Mouse (Mus musculus) ES-E14 (cell line): ENCODE measurements around the gene Nuak1. TPM values are rescaled to one million over a fixed set of nuclear protein-coding genes. Genes with fewer than 3 reads are reported as not detected.

Experiments
- DNase-seq: peaks from one replicate; pipeline ENCODE4 v3.0.0-alpha.2; 2013; ENCODE audit warnings: low read depth, low spot score
- H3K27ac ChIP-seq: 2 replicates; pipeline ENCODE4 v1.5.1; 2012; ENCODE audit warnings: low read depth, mild to moderate bottlenecking, low read length, moderate library complexity, mixed read lengths; ENCODE audit not compliant: poor library complexity, insufficient read depth, severe bottlenecking
- H3K36me3 ChIP-seq: 2 replicates; pipeline ENCODE4 v1.6.1; 2012; ENCODE audit warnings: mild to moderate bottlenecking, low read length, moderate library complexity, mixed read lengths; ENCODE audit not compliant: control insufficient read depth, poor library complexity, insufficient read depth, severe bottlenecking
- H3K4me1 ChIP-seq, 2 experiments: fragments of 150-350 bp in 1 of 2; sonication (generic) in 1 of 2; 2 replicates each; pipeline ENCODE4 v1.6.1; 2012; ENCODE audit warnings: low read length in 2 of 2, mild to moderate bottlenecking in 1 of 2, mixed read lengths in 1 of 2; ENCODE audit not compliant: control insufficient read depth in 2 of 2, insufficient read depth in 2 of 2, poor library complexity in 1 of 2
- H3K4me3 ChIP-seq, 2 experiments: fragments of 150-350 bp in 1 of 2; sonication (generic) in 1 of 2; 2 replicates each; pipeline ENCODE4 v1.5.1; 2012; ENCODE audit warnings: low read length in 2 of 2, low read depth in 1 of 2, mild to moderate bottlenecking in 1 of 2, mixed read lengths in 1 of 2; ENCODE audit not compliant: insufficient read depth in 1 of 2, poor library complexity in 1 of 2, severe bottlenecking in 1 of 2
- H3K9ac ChIP-seq: 2 replicates; pipeline ENCODE4 v1.6.1; 2012; ENCODE audit warnings: low read depth, mild to moderate bottlenecking, low read length, mixed read lengths; ENCODE audit not compliant: poor library complexity, insufficient read depth, severe bottlenecking
- H3K9me3 ChIP-seq: fragments of 150-350 bp; sonication (generic); 2 replicates; pipeline ENCODE4 v1.6.1; 2012; ENCODE audit warnings: low read depth, mild to moderate bottlenecking, low read length; ENCODE audit not compliant: control insufficient read depth, insufficient read depth
- CHD2 ChIP-seq: IDR thresholded peaks from 2 replicates; pipeline ENCODE4 v1.6.1; 2014; ENCODE audit warnings: mild to moderate bottlenecking, low read depth, low read length, inconsistent platforms
- HCFC1 ChIP-seq: IDR thresholded peaks from 2 replicates; pipeline ENCODE4 v1.6.1; 2012; ENCODE audit warnings: low read length, inconsistent platforms, borderline replicate concordance; ENCODE audit not compliant: insufficient read depth
- MAFK ChIP-seq: IDR thresholded peaks from 2 replicates; pipeline ENCODE4 v1.6.1; 2014; ENCODE audit warnings: mild to moderate bottlenecking, low read depth, low read length, inconsistent platforms; ENCODE audit not compliant: insufficient read depth
- ZC3H11A ChIP-seq: IDR thresholded peaks from 2 replicates; pipeline ENCODE4 v1.6.1; 2012; ENCODE audit warnings: low read depth, mild to moderate bottlenecking, inconsistent platforms, low read length, borderline replicate concordance
- ZNF384 ChIP-seq: IDR thresholded peaks from 2 replicates; pipeline ENCODE4 v1.6.1; 2012; ENCODE audit warnings: low read depth, low read length, inconsistent platforms
- in situ Hi-C, 2 experiments: fragments of 600-800 bp; cut with MboI; formaldehyde crosslinking; loops; one replicate each; pipeline ENCODE4 v1.15.1; 2025; ENCODE audit warnings: low sequenced_read_pairs in 2 of 2, inconsistent platforms in 1 of 2; ENCODE audit not compliant: unreplicated experiment in 2 of 2
- total RNA-seq: library from RNA; depleted of rRNA; stranded (reverse); fragments of 300-350 nt; gene quantifications from 2 replicates; pipeline ENCODE4 v1.2.3, GENCODE M21; 2012

Gene Nuak1
- total RNA-seq, 1 experiment: 15.1 TPM

- H3K4me3 ChIP-seq: no peak overlapping the region
- H3K36me3 ChIP-seq: no peaks in the 10 kb centered on the region
- H3K4me1 ChIP-seq: peaks cover 16% of the 10 kb centered on the region in 2 experiments
- TF ChIP-seq HCFC1 (no peak), MAFK (no peak), ZNF384 (no peak), CHD2 (no peak), ZC3H11A (no peak)
- in situ Hi-C loops: no loop called here
- H3K9ac ChIP-seq: no peak overlapping the region
- no peak for DNase-seq
- H3K9me3 ChIP-seq: no peaks in the 10 kb centered on the region
- H3K27ac ChIP-seq: no peak overlapping the region
Measured at GRCm38 (mm10) chr10:84381276-84381798, 59.1 kb downstream of the Nuak1 start.

DNA sequence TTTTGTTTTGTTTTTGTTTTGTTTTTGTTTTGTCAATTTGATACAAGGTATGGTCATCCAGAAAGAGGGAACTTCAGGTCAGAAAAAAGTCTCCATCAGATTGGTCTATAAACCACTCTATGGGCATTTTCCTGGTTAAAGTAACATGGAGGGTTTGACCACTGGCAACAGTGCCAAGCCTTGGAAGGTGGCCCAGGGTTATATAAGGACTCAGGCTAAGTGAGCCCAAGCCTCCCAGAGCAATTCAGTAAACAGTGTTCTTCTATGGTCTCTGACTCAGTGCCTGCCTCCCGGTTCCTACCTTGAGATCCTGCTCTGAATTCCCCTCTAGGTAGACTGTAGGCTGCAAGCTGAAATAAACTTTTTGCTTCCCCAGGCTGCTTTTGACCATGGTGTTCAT lies 61.0 kb downstream of the Nuak1 start:
- Histone ChIP-seq H3K36me3 (no peaks in the 10 kb centered on the region), H3K4me3 (no peak overlapping the region), H3K27ac (no peak overlapping the region), H3K4me1 (peaks cover 5 to 10% of the 10 kb centered on the region in 2 experiments; a peak in 3 of 4 replicates), H3K9me3 (no peaks in the 10 kb centered on the region), H3K9ac (no peak overlapping the region)
- TF ChIP-seq ZC3H11A: no peak
- TF ChIP-seq MAFK: no peak
- TF ChIP-seq ZNF384: no peak
- in situ Hi-C loops: no loop called here
- DNase-seq: no peak

DNA sequence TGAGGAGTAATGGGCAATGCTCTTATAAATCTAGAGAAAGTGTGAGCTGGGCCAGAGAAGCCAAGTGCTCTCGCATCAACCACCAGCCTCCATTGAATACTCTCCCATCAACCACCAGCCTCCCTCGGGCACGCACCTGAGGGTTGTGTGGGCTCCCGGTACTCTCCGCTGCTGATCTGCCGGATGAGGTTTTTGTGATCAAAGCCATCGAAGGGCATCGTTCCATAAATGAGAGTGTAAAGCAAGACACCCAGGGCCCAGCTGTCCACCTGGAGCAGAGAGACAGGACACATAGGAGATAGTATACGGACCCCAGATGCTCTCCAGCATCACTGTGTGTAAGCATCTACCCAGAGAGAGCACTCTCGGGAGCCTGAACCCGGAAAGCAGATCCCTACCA lies 62.4 kb downstream of the Nuak1 start:
- no peak overlapping the region for H3K9ac ChIP-seq
- in situ Hi-C loops: no loop called here

GRCm38 (mm10) chr10:84376346-84376745 lies 64.1 kb downstream of the Nuak1 start:
- in situ Hi-C loops: no loop called here
- no peak overlapping the region for H3K27ac ChIP-seq
- TF ChIP-seq MAFK (no peak), CHD2 (no peak), HCFC1 (no peak), ZNF384 (no peak), ZC3H11A (no peak)
- no peaks in the 10 kb centered on the region for H3K36me3 ChIP-seq
- H3K4me3 ChIP-seq: no peak overlapping the region
- H3K4me1 ChIP-seq: peaks cover under 1 to 8% of the 10 kb centered on the region in 2 experiments; a peak in 2 of 4 replicates
- H3K9me3 ChIP-seq: no peaks in the 10 kb centered on the region
- H3K9ac ChIP-seq: no peak overlapping the region
- no peak for DNase-seq

More for the DNA sequence above, 62.4 kb downstream of the Nuak1 start:
- H3K9me3 ChIP-seq: no peaks in the 10 kb centered on the region
- DNase-seq: no peak
- H3K36me3 ChIP-seq: no peaks in the 10 kb centered on the region
- no peak overlapping the region for H3K4me3 ChIP-seq
- H3K27ac ChIP-seq: no peak overlapping the region
- TF ChIP-seq MAFK (no peak), ZC3H11A (no peak), HCFC1 (no peak), ZNF384 (no peak), CHD2 (no peak)
- H3K4me1 ChIP-seq: peaks cover 3 to 7% of the 10 kb centered on the region in 2 experiments; a peak in 2 of 4 replicates

DNA sequence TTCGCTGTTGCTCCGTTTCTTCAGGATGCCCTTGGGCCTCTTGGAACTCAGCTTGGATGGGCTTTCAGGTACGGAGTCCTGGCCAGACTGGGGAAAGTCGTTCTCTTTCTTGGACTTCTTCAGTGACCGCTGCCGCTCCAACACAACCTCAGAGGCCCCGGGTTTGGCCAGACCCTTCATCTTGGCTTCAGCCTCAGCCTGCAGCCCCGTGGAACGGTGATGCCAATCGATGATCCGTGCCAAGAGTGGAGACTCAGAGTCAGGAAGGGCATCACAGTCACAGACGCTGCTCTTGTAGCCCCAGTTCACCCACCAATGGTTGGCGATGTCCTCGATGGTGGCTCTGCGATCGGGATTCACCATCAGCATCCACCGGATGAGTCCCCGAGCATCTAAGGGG lies 65.4 kb downstream of the Nuak1 start:
- in situ Hi-C loops: no loop called here
- Histone ChIP-seq H3K27ac (no peak overlapping the region), H3K9ac (no peak overlapping the region), H3K4me3 (no peak overlapping the region), H3K9me3 (no peaks in the 10 kb centered on the region), H3K36me3 (no peaks in the 10 kb centered on the region), H3K4me1 (peaks cover 3 to 8% of the 10 kb centered on the region in 2 experiments; a peak in 2 of 4 replicates)
- TF ChIP-seq CHD2: no peak
- no peak for TF ChIP-seq ZNF384
- TF ChIP-seq MAFK: no peak
- no peak for TF ChIP-seq HCFC1
- no peak for TF ChIP-seq ZC3H11A
- DNase-seq: no peak
